In genomic region chr12:74284020-74284684, GRCm38 (mm10) we compare ENCODE assay signal across 7 mouse cellular contexts. TPM values are rescaled to one million over a fixed set of nuclear protein-coding genes. Genes with fewer than 3 reads are reported as not detected.
DNase-seq lines count a peak whose midpoint lies in the region; ATAC-seq and TF ChIP-seq lines count a peak whose summit lies in the region.

No protein-coding gene starts in this region.

- H3K4me3 ChIP-seq in cerebellum, adult 2 months (replicated peaks; ENCODE audit: insufficient read depth, low read depth, low read length) = peak overlapping the region; percentile 69
- H3K4me3 ChIP-seq in forebrain, embryonic 16.5 days (replicated peaks; ENCODE audit: low read length) = peak overlapping the region; percentile 63
- no peak overlapping the region for H3K4me3 ChIP-seq in liver, embryonic 14.5 days (ENCODE audit: insufficient read depth in 1 of 2, low read depth in 2 of 2, low read length in 2 of 2)
- peak overlapping the region; percentile 39 for H3K4me3 ChIP-seq in neural tube, embryonic 14.5 days (ENCODE audit: low read depth, low read length)

- H3K9ac ChIP-seq in forebrain, embryonic 16.5 days (replicated peaks; ENCODE audit: low read depth, low read length) = peak overlapping the region; percentile 63
- H3K9ac ChIP-seq in liver, embryonic 14.5 days (replicated peaks) = no peak overlapping the region
- H3K9ac ChIP-seq in neural tube, embryonic 14.5 days (replicated peaks; ENCODE audit: low read depth, low read length) = peak overlapping the region; percentile 39; the same call in 1 of the 2 replicates

- no peaks in the 10 kb centered on the region for H3K4me1 ChIP-seq in cerebellum, adult 2 months (ENCODE audit: control insufficient read depth, insufficient read depth, low read length)
- peaks cover 13% of the 10 kb centered on the region for H3K4me1 ChIP-seq in forebrain, embryonic 16.5 days (replicated peaks; ENCODE audit: control insufficient read depth, insufficient read depth, low read length)
- no peaks in the 10 kb centered on the region for H3K4me1 ChIP-seq in liver, embryonic 14.5 days (replicated peaks; ENCODE audit: control insufficient read depth in 2 of 2, insufficient read depth in 2 of 2, low read length in 1 of 2)
- peaks cover 13% of the 10 kb centered on the region; the same call in 1 of the 2 replicates for H3K4me1 ChIP-seq in neural tube, embryonic 14.5 days (ENCODE audit: control insufficient read depth, insufficient read depth, low read length)

- H3K36me3 ChIP-seq in forebrain, embryonic 16.5 days (ENCODE audit: control insufficient read depth, insufficient read depth) = no peaks in the 10 kb centered on the region
- no peaks in the 10 kb centered on the region for H3K36me3 ChIP-seq in liver, embryonic 14.5 days (replicated peaks; ENCODE audit: control insufficient read depth, insufficient read depth, low read depth)
- H3K36me3 ChIP-seq in neural tube, embryonic 14.5 days (ENCODE audit: control insufficient read depth, insufficient read depth, low read length) = no peaks in the 10 kb centered on the region

- TF ChIP-seq CTCF in cerebellum, adult 2 months (IDR thresholded peaks at IDR 0.05; ENCODE audit: borderline replicate concordance, insufficient read depth, low read depth, low read length) = peak; percentile 35; the same call in 1 of the 2 replicates
- TF ChIP-seq CTCF in liver, embryonic 14.5 days (IDR thresholded peaks at IDR 0.05; ENCODE audit: low read depth) = peak; percentile 40

- intact Hi-C loops in heart, postnatal 14 days (cut with DNase I) = no loop called here

- DNase-seq in cerebellum, adult 2 months = peak; percentile 77 to 79
- DNase-seq in heart, postnatal 14 days = peak; percentile 62 to 72
- peak; percentile 90 to 93 for DNase-seq in kidney, postnatal 4 days
- no peak for DNase-seq in liver, embryonic 14.5 days (ENCODE audit: low read depth in 3 of 3, low spot score in 3 of 3)
- DNase-seq in thymus, postnatal 10 days (ENCODE audit: low spot score in 2 of 2) = peak; percentile 18 to 27

- no peak for TF ChIP-seq POLR2A in cerebellum, adult 2 months (IDR thresholded peaks at IDR 0.05; ENCODE audit: borderline replicate concordance, insufficient read depth, low read length)

- H3K9me3 ChIP-seq in forebrain, embryonic 16.5 days (ENCODE audit: control insufficient read depth, low read length) = no peaks in the 10 kb centered on the region
- no peaks in the 10 kb centered on the region for H3K9me3 ChIP-seq in liver, embryonic 14.5 days (ENCODE audit: control insufficient read depth, low read length)
- no peaks in the 10 kb centered on the region for H3K9me3 ChIP-seq in neural tube, embryonic 14.5 days (ENCODE audit: control insufficient read depth, low read length)

- H3K4me2 ChIP-seq in forebrain, embryonic 16.5 days (ENCODE audit: low read length) = peak overlapping the region; percentile 95
- H3K4me2 ChIP-seq in liver, embryonic 14.5 days (ENCODE audit: low read depth) = peak overlapping the region; percentile 2; the same call in 1 of the 2 replicates
- peak overlapping the region; percentile 89 for H3K4me2 ChIP-seq in neural tube, embryonic 14.5 days (ENCODE audit: low read depth, low read length)

- ATAC-seq in forebrain, embryonic 16.5 days = peak; percentile 98
- no peak for ATAC-seq in liver, embryonic 14.5 days (ENCODE audit: insufficient read depth)
- ATAC-seq in neural tube, embryonic 14.5 days (ENCODE audit: low read depth) = peak; percentile 97

- under 1% methylated on average over 49 of the region's 49 CpGs for WGBS in cerebellum, adult 2 months
- WGBS in forebrain, embryonic 16.5 days = under 1% methylated on average over 49 of the region's 49 CpGs
- 2% methylated on average over 49 of the region's 49 CpGs for WGBS in liver, embryonic 14.5 days (ENCODE audit: insufficient replicate concordance)
- WGBS in neural tube, embryonic 14.5 days = under 1% methylated on average over 49 of the region's 49 CpGs

- no peak overlapping the region for H3K27ac ChIP-seq in cerebellum, adult 2 months (ENCODE audit: insufficient read depth, low read length)
- H3K27ac ChIP-seq in forebrain, embryonic 16.5 days (ENCODE audit: low read length) = peak overlapping the region; percentile 60; the same call in 1 of the 2 replicates
- no peak overlapping the region for H3K27ac ChIP-seq in liver, embryonic 14.5 days
- no peak overlapping the region for H3K27ac ChIP-seq in neural tube, embryonic 14.5 days (ENCODE audit: low read depth, low read length)

- no peaks in the 10 kb centered on the region for H3K27me3 ChIP-seq in cerebellum, adult 2 months (ENCODE audit: control insufficient read depth, insufficient read depth, low read length)
- H3K27me3 ChIP-seq in forebrain, embryonic 16.5 days (replicated peaks; ENCODE audit: control insufficient read depth, insufficient read depth, low read length) = no peaks in the 10 kb centered on the region
- H3K27me3 ChIP-seq in liver, embryonic 14.5 days (ENCODE audit: control insufficient read depth, insufficient read depth, low read length) = peaks cover 15% of the 10 kb centered on the region
- H3K27me3 ChIP-seq in neural tube, embryonic 14.5 days (ENCODE audit: control insufficient read depth, insufficient read depth, low read length) = no peaks in the 10 kb centered on the region

- TF ChIP-seq EP300 in liver, embryonic 14.5 days (IDR thresholded peaks at IDR 0.05; ENCODE audit: low read depth) = no peak

RNA-seq across cellular contexts. Expression of gene Gm11042, which starts 32.0 kb away (rescaled TPM):
- not detected in 2 replicates for polyA plus RNA-seq in cerebellum, adult 2 months (2012; rRNA removed)
- polyA plus RNA-seq in forebrain, embryonic 16.5 days (2015; fragmentation: Nextera tagmentation; extraction: Ambion mirVana) = not detected in 2 replicates
- total RNA-seq in heart, postnatal 14 days (2021) = not detected
- not detected in 2 replicates for polyA plus RNA-seq in liver, embryonic 14.5 days (2012; rRNA removed)
- polyA plus RNA-seq in liver, embryonic 14.5 days (2014; fragmentation: Nextera tagmentation; extraction: Ambion mirVana) = not detected in 2 replicates
- not detected in 2 replicates for polyA plus RNA-seq in neural tube, embryonic 14.5 days (2014; fragmentation: Nextera tagmentation; extraction: Ambion mirVana)

Comparison
In these comparisons a context has a peak if more than half of its experiments do, and no peak if none do; other contexts are left out.
1. DNase-seq: peak in cerebellum, adult 2 months (2 of 2), heart, postnatal 14 days (2 of 2), kidney, postnatal 4 days (2 of 2) and thymus, postnatal 10 days (2 of 2); none in liver, embryonic 14.5 days (0 of 3).
2. H3K4me3 ChIP-seq: peak in cerebellum, adult 2 months (single experiment), forebrain, embryonic 16.5 days (single experiment) and neural tube, embryonic 14.5 days (single experiment); none in liver, embryonic 14.5 days (0 of 2).
3. H3K4me2 ChIP-seq: peak in every context shown above with its lines; median percentile 95 in forebrain, embryonic 16.5 days; 89 in neural tube, embryonic 14.5 days; 2 in liver, embryonic 14.5 days.